Mouse (Mus musculus) heart, adult 2 months (tissue): ENCODE measurements around the gene Pld1. TPM values are rescaled to one million over a fixed set of nuclear protein-coding genes. Genes with fewer than 3 reads are reported as not detected.
A peak's percentile ranks its signal among the peaks of the same experiment; 100 is the strongest.

Experiments used
- DNase-seq, 2 experiments: peaks; one replicate each; pipeline ENCODE4 v3.0.0; 2021
- H3K27ac ChIP-seq: fragments of 200-600 bp; 2 replicates; pipeline ENCODE4 v1.8.1; 2022
- H3K27me3 ChIP-seq: fragments of 200-500 bp; 2 replicates; pipeline ENCODE4 v1.6.1; 2012; ENCODE audit warnings: mild to moderate bottlenecking, low read length, inconsistent platforms, mixed read lengths; ENCODE audit not compliant: control insufficient read depth, insufficient read depth
- H3K36me3 ChIP-seq: fragments of 200-500 bp; 2 replicates; pipeline ENCODE4 v1.6.1; 2012; ENCODE audit warnings: low read length, inconsistent platforms; ENCODE audit not compliant: control insufficient read depth, insufficient read depth
- H3K4me1 ChIP-seq: fragments of 200-500 bp; 2 replicates; pipeline ENCODE4 v1.6.1; 2011; ENCODE audit warnings: low read length; ENCODE audit not compliant: control insufficient read depth, insufficient read depth
- H3K4me3 ChIP-seq: fragments of 200-600 bp; 2 replicates; pipeline ENCODE4 v1.8.1; 2022
- H3K79me2 ChIP-seq: fragments of 200-500 bp; replicated peaks from 2 replicates; pipeline ENCODE4 v1.6.1; 2012; ENCODE audit warnings: mild to moderate bottlenecking, inconsistent platforms, low read length, moderate library complexity, mixed read lengths; ENCODE audit not compliant: control insufficient read depth, insufficient read depth
- H3K9ac ChIP-seq: fragments of 200-500 bp; 2 replicates; pipeline ENCODE4 v1.6.1; 2012; ENCODE audit warnings: low read depth, mild to moderate bottlenecking, control low read depth, inconsistent platforms, low read length, mixed read lengths
- CTCF ChIP-seq: fragments of 200-600 bp; IDR thresholded peaks from 2 replicates; pipeline ENCODE4 v1.8.1; 2022; ENCODE audit warnings: antibody characterized with exemption, mild to moderate bottlenecking, moderate library complexity
- EP300 ChIP-seq: fragments of 200-500 bp; IDR thresholded peaks from 2 replicates; pipeline ENCODE4 v1.6.1; 2011; ENCODE audit warnings: low read depth, low read length, control low read depth; ENCODE audit not compliant: insufficient read depth
- POLR2A ChIP-seq: fragments of 200-500 bp; IDR thresholded peaks from 2 replicates; pipeline ENCODE4 v1.6.1; 2011; ENCODE audit warnings: mild to moderate bottlenecking, low read depth, low read length, control low read depth; ENCODE audit not compliant: insufficient read depth
- WGBS: fragments of 180-500 bp; shearing (Covaris S2); methylation state at CpG from one replicate; pipeline ENCODE4 v1.1.7; 2018; 5-methylcytosine and 5-hydroxymethylcytosine counted together
- intact Hi-C: fragments of 180-260 bp; cut with DNase I; formaldehyde crosslinking; loops from one replicate; pipeline ENCODE4 v1.15.1; 2025
- polyA plus RNA-seq: library from polyadenylated mRNA; depleted of rRNA; stranded (reverse); fragments of >200 nt; gene quantifications from 2 replicates; pipeline ENCODE4 v1.2.3, GENCODE M21; 2012
- total RNA-seq, 2 experiments: library from RNA; stranded (reverse); gene quantifications; 2 replicates each; pipeline ENCODE4 v1.2.3; 2021

Pld1 gene
- total and polyA plus RNA-seq, 3 experiments = 4.0 to 11.8 (median 11.4) TPM

DNA sequence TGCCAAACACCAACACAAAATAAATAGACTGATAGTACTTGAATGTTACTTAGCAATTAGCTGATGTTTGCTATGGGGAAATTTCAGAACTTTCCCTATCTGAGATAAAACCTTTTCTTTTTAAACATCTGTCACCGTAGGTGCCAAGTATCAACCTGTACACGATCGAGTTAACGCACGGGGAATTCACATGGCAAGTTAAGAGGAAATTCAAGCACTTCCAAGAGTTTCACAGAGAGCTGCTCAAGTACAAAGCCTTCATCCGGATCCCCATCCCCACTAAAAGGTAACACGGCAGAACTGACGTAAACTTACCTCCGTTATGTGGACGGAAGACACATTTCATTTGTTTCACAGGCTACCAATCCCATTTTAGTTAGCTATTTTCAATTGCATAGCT is 90.0 kb downstream of the Pld1 start:
- intact Hi-C loops = no loop called here
- WGBS = 90% methylated on average over 10 of the region's 10 CpGs
- TF ChIP-seq POLR2A (no peak), EP300 (no peak), CTCF (no peak)

DNA sequence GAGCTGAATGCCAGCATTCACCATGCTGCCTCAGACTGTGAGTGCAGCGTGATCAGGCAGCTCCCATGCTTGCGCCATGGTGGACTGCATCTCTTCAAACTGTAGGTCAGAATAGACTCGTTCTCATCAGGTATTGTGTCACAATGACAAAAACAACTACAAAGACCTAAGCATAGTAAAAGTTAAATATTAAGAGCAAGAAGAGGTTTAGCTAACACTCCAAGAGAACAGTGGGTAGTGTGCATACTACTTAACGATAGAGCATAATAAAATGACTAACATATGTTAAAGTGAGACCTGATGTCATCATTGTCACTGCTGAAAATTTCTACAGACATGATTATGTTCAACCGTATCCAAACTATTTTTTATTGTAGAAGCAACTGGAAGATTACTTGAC is 92.4 kb downstream of the Pld1 start:
- Histone ChIP-seq H3K36me3 (no peaks in the 10 kb centered on the region; the same call in 1 of the 2 replicates), H3K4me1 (no peaks in the 10 kb centered on the region), H3K27me3 (no peaks in the 10 kb centered on the region), H3K79me2 (no peaks in the 10 kb centered on the region), H3K27ac (no peak overlapping the region), H3K9ac (no peak overlapping the region), H3K4me3 (no peak overlapping the region)
- TF ChIP-seq EP300 = no peak
- no peak for DNase-seq
- 91% methylated on average over 5 of the region's 5 CpGs for WGBS
- intact Hi-C loops = no loop called here

More for the DNA sequence above, 90.0 kb downstream of the Pld1 start:
- H3K36me3 ChIP-seq = no peaks in the 10 kb centered on the region; the same call in 1 of the 2 replicates
- no peak overlapping the region for H3K27ac ChIP-seq
- no peak for DNase-seq
- H3K9ac ChIP-seq = no peak overlapping the region
- no peaks in the 10 kb centered on the region for H3K79me2 ChIP-seq
- H3K4me1 ChIP-seq = no peaks in the 10 kb centered on the region
- H3K4me3 ChIP-seq = no peak overlapping the region
- H3K27me3 ChIP-seq = no peaks in the 10 kb centered on the region

DNA sequence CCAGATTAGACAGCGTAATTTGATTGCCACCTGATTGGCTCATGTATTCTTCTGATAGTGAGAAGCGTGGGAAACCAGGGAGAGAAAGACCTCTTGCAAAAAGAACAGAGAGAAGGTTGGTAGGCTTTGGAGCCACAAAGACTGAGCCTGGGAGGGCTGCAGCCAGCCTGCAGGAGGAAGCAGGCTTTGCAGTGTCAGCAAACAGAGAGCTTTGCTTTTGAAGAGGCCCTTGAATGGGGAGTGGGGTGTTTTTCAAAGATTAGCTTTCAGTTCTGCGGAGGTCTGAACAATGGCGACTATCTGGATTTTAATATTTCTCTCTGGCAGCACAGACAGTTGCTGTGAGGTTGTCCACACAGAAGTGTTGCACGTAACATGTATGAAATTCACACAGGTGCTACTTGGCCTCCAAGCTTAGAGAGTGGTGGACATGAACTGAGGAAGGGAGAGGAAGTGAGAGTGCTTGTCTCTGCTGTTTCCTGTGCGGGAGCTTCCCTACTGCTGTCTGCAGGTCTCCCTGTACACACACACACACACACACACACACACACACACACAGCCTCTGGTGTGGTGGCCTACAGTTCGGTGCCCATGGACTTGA is 93.2 kb downstream of the Pld1 start:
- intact Hi-C loops = no loop called here
- Histone ChIP-seq H3K4me3 (no peak overlapping the region), H3K79me2 (no peaks in the 10 kb centered on the region), H3K27ac (no peak overlapping the region), H3K27me3 (no peaks in the 10 kb centered on the region), H3K9ac (no peak overlapping the region), H3K4me1 (no peaks in the 10 kb centered on the region), H3K36me3 (no peaks in the 10 kb centered on the region; the same call in 1 of the 2 replicates)
- 59% methylated on average over 7 of the region's 7 CpGs for WGBS
- DNase-seq = peak in 1 of 2 experiments; percentile 57
- TF ChIP-seq EP300 (no peak), POLR2A (no peak), CTCF (no peak)

DNA sequence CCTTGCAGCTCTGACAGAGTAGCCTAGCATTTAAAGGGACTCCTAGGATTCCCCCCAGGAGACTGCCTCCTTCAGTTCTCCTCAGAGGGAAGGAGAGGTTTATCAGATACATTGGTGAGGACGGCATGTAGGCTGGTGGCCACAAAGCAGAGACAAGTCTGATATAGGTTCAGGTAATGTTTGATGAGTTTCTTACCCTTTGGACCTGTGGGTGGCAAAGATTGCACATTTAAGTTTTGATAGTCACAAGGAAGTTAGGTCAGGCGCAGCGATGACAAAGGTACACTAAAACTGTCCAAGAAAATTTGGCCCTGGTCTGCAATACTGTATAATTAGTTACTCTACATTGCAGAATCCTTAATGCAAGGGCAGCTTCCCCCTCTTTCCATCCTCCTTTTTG is 95.4 kb downstream of the Pld1 start:
- no peaks in the 10 kb centered on the region for H3K4me1 ChIP-seq
- TF ChIP-seq CTCF (no peak), EP300 (no peak), POLR2A (no peak)
- no peak overlapping the region for H3K27ac ChIP-seq
- H3K9ac ChIP-seq = no peak overlapping the region
- H3K36me3 ChIP-seq = no peaks in the 10 kb centered on the region; the same call in 1 of the 2 replicates
- H3K79me2 ChIP-seq = no peaks in the 10 kb centered on the region
- H3K27me3 ChIP-seq = no peaks in the 10 kb centered on the region
- intact Hi-C loops = no loop called here
- no peak overlapping the region for H3K4me3 ChIP-seq
- DNase-seq = no peak
- WGBS = 91% methylated on average over 3 of the region's 3 CpGs

DNA sequence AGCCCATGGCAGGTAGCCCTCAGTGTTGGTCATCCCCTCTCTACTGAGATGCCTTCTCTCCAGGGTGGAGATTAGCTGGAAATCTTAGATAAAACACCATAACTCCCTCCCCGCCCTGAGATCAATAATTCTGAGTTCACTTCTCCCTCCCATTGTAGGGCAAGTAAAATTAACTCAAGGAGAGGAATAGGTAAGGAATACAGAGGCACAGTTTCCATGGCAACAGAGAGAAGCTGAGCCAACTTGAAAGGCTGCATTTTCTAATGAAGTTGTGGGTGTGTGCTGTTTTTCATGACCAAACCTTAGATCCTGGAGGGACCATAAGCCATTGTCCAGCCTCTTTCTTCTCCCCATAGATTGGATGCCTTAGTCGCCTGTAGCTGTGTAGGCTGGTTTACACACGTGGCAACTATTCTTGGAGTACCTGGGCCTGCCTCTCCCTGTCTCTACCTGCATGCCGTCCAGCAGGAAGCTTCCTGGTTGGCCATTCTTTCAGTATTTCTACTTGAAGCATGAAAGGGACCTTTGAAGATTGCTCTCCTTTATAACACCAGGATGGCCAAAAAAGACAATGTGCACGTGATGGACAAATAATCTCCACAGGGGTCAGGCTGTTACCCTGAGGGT is 96.3 kb downstream of the Pld1 start:
- H3K79me2 ChIP-seq = no peaks in the 10 kb centered on the region
- H3K27ac ChIP-seq = no peak overlapping the region
- intact Hi-C loops = no loop called here
- H3K27me3 ChIP-seq = no peaks in the 10 kb centered on the region
- DNase-seq = no peak
- WGBS = 90% methylated on average over 5 of the region's 5 CpGs
- no peak for TF ChIP-seq POLR2A
- TF ChIP-seq CTCF = no peak
- no peak for TF ChIP-seq EP300
- H3K4me3 ChIP-seq = no peak overlapping the region
- no peaks in the 10 kb centered on the region; the same call in 1 of the 2 replicates for H3K36me3 ChIP-seq
- H3K4me1 ChIP-seq = peaks cover 2% of the 10 kb centered on the region; the same call in 1 of the 2 replicates
- no peak overlapping the region for H3K9ac ChIP-seq

DNA sequence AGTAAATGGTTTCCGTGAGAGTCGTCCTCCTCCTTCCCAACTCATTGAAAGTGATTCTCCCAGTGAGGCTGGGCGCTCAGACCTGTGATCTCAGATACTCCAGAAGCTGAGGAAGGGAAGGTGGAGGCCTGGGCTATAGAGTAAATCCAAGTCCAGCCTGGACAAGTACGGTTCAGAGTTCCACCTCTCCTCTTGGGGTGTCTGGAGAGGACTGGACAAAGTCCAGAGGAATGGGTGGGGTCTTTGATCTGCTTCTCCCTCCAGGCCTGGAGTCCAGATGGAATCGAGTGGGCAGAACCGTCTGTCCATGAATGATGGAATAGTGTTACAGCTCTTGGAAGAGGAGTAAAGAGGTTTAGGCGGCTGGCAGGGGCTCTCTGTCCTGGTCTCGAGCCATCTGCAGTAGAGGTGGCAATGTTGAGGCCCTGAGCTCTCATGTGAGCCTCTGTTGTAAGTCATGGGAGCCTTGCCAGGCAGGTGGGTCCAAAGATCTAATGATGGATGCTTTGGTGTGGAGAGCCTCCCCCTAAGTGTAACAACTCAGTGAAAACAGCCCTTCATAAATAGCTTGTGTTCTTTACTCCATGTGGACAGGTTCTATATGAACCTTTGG is 98.9 kb downstream of the Pld1 start:
- Histone ChIP-seq H3K36me3 (no peaks in the 10 kb centered on the region; the same call in 1 of the 2 replicates), H3K27ac (no peak overlapping the region), H3K4me3 (no peak overlapping the region), H3K9ac (no peak overlapping the region), H3K4me1 (peaks cover 2% of the 10 kb centered on the region; the same call in 1 of the 2 replicates), H3K79me2 (no peaks in the 10 kb centered on the region), H3K27me3 (no peaks in the 10 kb centered on the region)
- WGBS = 72% methylated on average over 8 of the region's 8 CpGs
- intact Hi-C loops = no loop called here
- TF ChIP-seq POLR2A (no peak), CTCF (no peak), EP300 (no peak)
- no peak for DNase-seq
